Mouse (Mus musculus) testis, postnatal 10 days (tissue): Measurements from ENCODE around the gene Pnpla7.

ENCODE experiments used
- DNase-seq: peaks from one replicate; pipeline ENCODE4 v3.0.0; 2021; ENCODE audit warnings: low spot score

Pnpla7 gene

GRCm38 (mm10) chr2:24995332-24995731, 19.5 kb downstream of the Pnpla7 start:
- no peak for DNase-seq

- no peak for DNase-seq
Measured at GRCm38 (mm10) chr2:24996471-24996870, 20.6 kb downstream of the Pnpla7 start.

- DNase-seq: peak; percentile 65
Measured at GRCm38 (mm10) chr2:25000544-25001235, 24.9 kb downstream of the Pnpla7 start.

- DNase-seq: no peak
Measured at GRCm38 (mm10) chr2:25003946-25004786, 28.3 kb downstream of the Pnpla7 start.

- DNase-seq: no peak
Measured at GRCm38 (mm10) chr2:25006767-25007166, 30.9 kb downstream of the Pnpla7 start.

GRCm38 (mm10) chr2:25008250-25008649, 32.4 kb downstream of the Pnpla7 start:
- DNase-seq: no peak

- DNase-seq: no peak
Measured at GRCm38 (mm10) chr2:25022678-25023077, 46.8 kb downstream of the Pnpla7 start.

GRCm38 (mm10) chr2:25025109-25025508, 49.3 kb downstream of the Pnpla7 start:
- no peak for DNase-seq

GRCm38 (mm10) chr2:25034994-25035393, 59.2 kb downstream of the Pnpla7 start:
- DNase-seq: no peak

- DNase-seq: no peak
Measured at GRCm38 (mm10) chr2:25040089-25040488, 64.3 kb downstream of the Pnpla7 start.

- DNase-seq: no peak
Measured at GRCm38 (mm10) chr2:25050921-25051320, 75.1 kb downstream of the Pnpla7 start.

- no peak for DNase-seq
Measured at GRCm38 (mm10) chr2:25051450-25051849, 75.6 kb downstream of the Pnpla7 start.

GRCm38 (mm10) chr2:25053101-25053500, 77.3 kb downstream of the Pnpla7 start:
- DNase-seq: no peak

- DNase-seq: peak; percentile 93
Measured at GRCm38 (mm10) chr2:25054221-25055067, 78.6 kb downstream of the Pnpla7 start, which contains the start of gene Nsmf. Gene Nsmf, plus strand, starts transcription at chr2:25054355.

- peak; percentile 64 for DNase-seq
Measured at GRCm38 (mm10) chr2:25055068-25055405, 79.2 kb downstream of the Pnpla7 start.

- DNase-seq: no peak
Measured at GRCm38 (mm10) chr2:25055409-25056155, 79.7 kb downstream of the Pnpla7 start.

- no peak for DNase-seq
Measured at GRCm38 (mm10) chr2:25058926-25059325, 83.1 kb downstream of the Pnpla7 start.

- no peak for DNase-seq
Measured at GRCm38 (mm10) chr2:25063523-25063922, 87.7 kb downstream of the Pnpla7 start.

GRCm38 (mm10) chr2:25064285-25064684, 88.5 kb downstream of the Pnpla7 start:
- DNase-seq: no peak

- DNase-seq: no peak
Measured at GRCm38 (mm10) chr2:25065537-25065936, 89.7 kb downstream of the Pnpla7 start.

- no peak for DNase-seq
Measured at GRCm38 (mm10) chr2:25066552-25066951, 90.7 kb downstream of the Pnpla7 start.

GRCm38 (mm10) chr2:25069537-25069936, 93.7 kb downstream of the Pnpla7 start:
- DNase-seq: no peak
